Mouse (Mus musculus): ENCODE data around the gene Gm49342. TPM values are rescaled to one million over a fixed set of nuclear protein-coding genes. Genes with fewer than 3 reads are reported as not detected.

Gm49342 gene
- total RNA-seq, 1 experiment = 26.2 TPM

DNA sequence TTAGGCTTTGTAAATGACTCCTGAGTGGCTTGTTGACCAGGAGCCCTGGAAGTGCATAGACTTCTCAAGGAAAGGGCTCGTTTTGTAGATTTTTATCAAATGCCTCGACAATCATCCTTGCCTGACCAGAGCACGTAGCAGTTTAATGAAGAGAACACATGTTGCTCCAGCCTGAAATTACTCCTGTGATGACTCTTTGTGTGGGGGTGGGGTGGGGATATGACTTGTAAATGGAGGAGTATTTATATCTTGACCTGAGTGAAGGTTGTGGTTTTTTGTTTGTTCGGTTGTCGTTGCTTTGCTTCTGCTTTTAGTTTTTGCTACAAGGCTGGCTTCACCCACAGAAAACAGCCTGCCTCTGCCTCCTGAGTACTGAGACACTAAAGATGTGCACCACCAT, 37.5 kb downstream of the Gm49342 start:
- Histone ChIP-seq H3K9ac (ENCODE audit: insufficient read depth, low read depth, low read length, poor library complexity, severe bottlenecking) (no peak overlapping the region), H3K4me1 (ENCODE audit: control insufficient read depth in 2 of 2, insufficient read depth in 2 of 2, low read length in 2 of 2, poor library complexity in 1 of 2) (peaks cover 9 to 16% of the 10 kb centered on the region in 2 experiments), H3K36me3 (ENCODE audit: control insufficient read depth, insufficient read depth, low read length, poor library complexity, severe bottlenecking) (no peaks in the 10 kb centered on the region), H3K27ac (ENCODE audit: insufficient read depth, low read depth, low read length, poor library complexity, severe bottlenecking) (no peak overlapping the region), H3K4me3 (ENCODE audit: insufficient read depth in 1 of 2, low read depth in 1 of 2, low read length in 2 of 2, poor library complexity in 1 of 2, severe bottlenecking in 1 of 2) (no peak overlapping the region), H3K9me3 (ENCODE audit: control insufficient read depth, insufficient read depth, low read depth, low read length) (no peaks in the 10 kb centered on the region)
- DNase-seq (ENCODE audit: low read depth, low spot score) = no peak
- in situ Hi-C loops (cut with MboI; ENCODE audit: low sequenced_read_pairs in 2 of 2, unreplicated experiment in 2 of 2) = no loop called here
- no peak for TF ChIP-seq CHD2 (IDR thresholded peaks at IDR 0.05; ENCODE audit: low read depth, low read length)
- no peak for TF ChIP-seq HCFC1 (IDR thresholded peaks at IDR 0.05; ENCODE audit: borderline replicate concordance, insufficient read depth, low read length)

DNA sequence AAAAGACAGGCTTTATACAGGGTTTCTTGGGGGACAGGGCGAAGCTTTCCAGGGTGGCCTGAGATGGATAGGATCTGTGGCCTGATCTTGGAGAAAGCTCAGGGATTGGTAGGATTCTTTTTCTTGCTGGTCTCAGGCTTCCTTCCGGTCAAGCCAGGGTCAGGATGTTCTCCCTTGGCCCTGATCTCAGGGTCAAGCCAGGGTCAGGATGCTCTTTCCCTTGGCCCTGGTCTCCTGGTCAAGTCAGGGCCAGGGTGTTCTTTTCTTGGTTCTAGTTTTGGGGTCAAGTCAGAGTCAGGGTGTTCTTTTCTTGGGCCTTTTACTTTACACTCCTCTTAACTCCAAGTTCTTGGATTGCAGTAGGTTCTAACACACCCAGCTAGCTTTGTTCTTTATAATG, 43.4 kb downstream of the Gm49342 start:
- in situ Hi-C loops (cut with MboI; ENCODE audit: low sequenced_read_pairs in 2 of 2, unreplicated experiment in 2 of 2) = no loop called here
- DNase-seq (ENCODE audit: low read depth, low spot score) = no peak
- H3K4me1 ChIP-seq (ENCODE audit: control insufficient read depth in 2 of 2, insufficient read depth in 2 of 2, low read length in 2 of 2, poor library complexity in 1 of 2) = no peaks in the 10 kb centered on the region
- no peak overlapping the region for H3K9ac ChIP-seq (ENCODE audit: insufficient read depth, low read depth, low read length, poor library complexity, severe bottlenecking)
- no peak overlapping the region for H3K4me3 ChIP-seq (ENCODE audit: insufficient read depth in 1 of 2, low read depth in 1 of 2, low read length in 2 of 2, poor library complexity in 1 of 2, severe bottlenecking in 1 of 2)
- TF ChIP-seq HCFC1 (IDR thresholded peaks at IDR 0.05; ENCODE audit: borderline replicate concordance, insufficient read depth, low read length) (no peak), MAFK (IDR thresholded peaks at IDR 0.05; ENCODE audit: insufficient read depth, low read depth, low read length) (no peak), ZNF384 (IDR thresholded peaks at IDR 0.05; ENCODE audit: low read depth, low read length) (no peak), ZC3H11A (IDR thresholded peaks at IDR 0.05; ENCODE audit: borderline replicate concordance, low read depth, low read length) (no peak), CHD2 (IDR thresholded peaks at IDR 0.05; ENCODE audit: low read depth, low read length) (no peak)
- no peak overlapping the region for H3K27ac ChIP-seq (ENCODE audit: insufficient read depth, low read depth, low read length, poor library complexity, severe bottlenecking)
- no peaks in the 10 kb centered on the region for H3K36me3 ChIP-seq (ENCODE audit: control insufficient read depth, insufficient read depth, low read length, poor library complexity, severe bottlenecking)
- no peaks in the 10 kb centered on the region for H3K9me3 ChIP-seq (ENCODE audit: control insufficient read depth, insufficient read depth, low read depth, low read length)

DNA sequence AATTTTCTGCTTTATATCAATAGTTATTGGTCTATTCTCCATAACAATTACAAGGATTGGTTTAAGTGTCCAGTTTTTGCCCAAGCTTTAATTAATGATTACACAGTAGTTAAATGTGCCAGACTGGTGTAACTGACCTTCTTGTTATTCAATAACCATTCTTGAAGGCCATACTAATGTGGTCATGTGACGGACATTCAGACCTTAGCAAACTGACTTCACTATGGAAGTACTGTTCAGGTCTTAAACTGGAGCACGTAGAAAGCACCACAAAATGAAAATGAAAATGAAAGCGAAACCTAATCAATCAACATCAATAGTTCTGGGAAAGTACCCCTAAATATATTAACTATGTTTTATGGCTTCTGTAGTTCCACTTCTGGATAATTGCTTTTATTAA, 46.7 kb downstream of the Gm49342 start:
- Histone ChIP-seq H3K9ac (ENCODE audit: insufficient read depth, low read depth, low read length, poor library complexity, severe bottlenecking) (no peak overlapping the region), H3K27ac (ENCODE audit: insufficient read depth, low read depth, low read length, poor library complexity, severe bottlenecking) (no peak overlapping the region), H3K4me3 (ENCODE audit: insufficient read depth in 1 of 2, low read depth in 1 of 2, low read length in 2 of 2, poor library complexity in 1 of 2, severe bottlenecking in 1 of 2) (no peak overlapping the region), H3K4me1 (ENCODE audit: control insufficient read depth in 2 of 2, insufficient read depth in 2 of 2, low read length in 2 of 2, poor library complexity in 1 of 2) (no peaks in the 10 kb centered on the region), H3K9me3 (ENCODE audit: control insufficient read depth, insufficient read depth, low read depth, low read length) (no peaks in the 10 kb centered on the region), H3K36me3 (ENCODE audit: control insufficient read depth, insufficient read depth, low read length, poor library complexity, severe bottlenecking) (no peaks in the 10 kb centered on the region)
- in situ Hi-C loops (cut with MboI; ENCODE audit: low sequenced_read_pairs in 2 of 2, unreplicated experiment in 2 of 2) = no loop called here
- no peak for TF ChIP-seq ZC3H11A (IDR thresholded peaks at IDR 0.05; ENCODE audit: borderline replicate concordance, low read depth, low read length)
- no peak for TF ChIP-seq HCFC1 (IDR thresholded peaks at IDR 0.05; ENCODE audit: borderline replicate concordance, insufficient read depth, low read length)
- no peak for TF ChIP-seq ZNF384 (IDR thresholded peaks at IDR 0.05; ENCODE audit: low read depth, low read length)
- TF ChIP-seq CHD2 (IDR thresholded peaks at IDR 0.05; ENCODE audit: low read depth, low read length) = no peak
- TF ChIP-seq MAFK (IDR thresholded peaks at IDR 0.05; ENCODE audit: insufficient read depth, low read depth, low read length) = no peak
- no peak for DNase-seq (ENCODE audit: low read depth, low spot score)

DNA sequence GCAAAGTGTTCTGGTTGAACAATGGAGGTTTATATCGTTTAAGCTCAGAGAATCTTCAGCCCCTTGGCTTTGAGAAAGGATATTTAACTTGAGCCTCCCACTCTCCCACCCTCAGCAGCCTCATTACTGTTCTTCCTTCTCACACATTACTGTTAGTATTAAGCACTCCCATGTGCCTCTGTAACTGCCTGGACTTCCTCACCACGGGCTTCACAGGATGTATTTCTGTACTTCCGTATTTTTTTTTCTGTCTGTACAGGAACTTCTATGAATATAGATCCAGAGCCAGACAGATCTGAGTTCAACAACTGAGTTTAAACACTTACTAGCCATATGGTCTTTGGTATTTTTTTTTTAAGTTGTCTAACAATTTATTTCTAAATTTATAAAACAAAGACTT, 52.8 kb downstream of the Gm49342 start:
- H3K27ac ChIP-seq (ENCODE audit: insufficient read depth, low read depth, low read length, poor library complexity, severe bottlenecking) = no peak overlapping the region
- H3K4me1 ChIP-seq (ENCODE audit: control insufficient read depth in 2 of 2, insufficient read depth in 2 of 2, low read length in 2 of 2, poor library complexity in 1 of 2) = 0 out of 4 replicates have a peak, but pooled peaks cover 0 to 1% of the 10 kb centered on the region in 2 experiments
- no peak for DNase-seq (ENCODE audit: low read depth, low spot score)
- no peaks in the 10 kb centered on the region for H3K9me3 ChIP-seq (ENCODE audit: control insufficient read depth, insufficient read depth, low read depth, low read length)
- no peak overlapping the region for H3K4me3 ChIP-seq (ENCODE audit: insufficient read depth in 1 of 2, low read depth in 1 of 2, low read length in 2 of 2, poor library complexity in 1 of 2, severe bottlenecking in 1 of 2)
- TF ChIP-seq HCFC1 (IDR thresholded peaks at IDR 0.05; ENCODE audit: borderline replicate concordance, insufficient read depth, low read length) (no peak), ZNF384 (IDR thresholded peaks at IDR 0.05; ENCODE audit: low read depth, low read length) (no peak), ZC3H11A (IDR thresholded peaks at IDR 0.05; ENCODE audit: borderline replicate concordance, low read depth, low read length) (no peak), CHD2 (IDR thresholded peaks at IDR 0.05; ENCODE audit: low read depth, low read length) (no peak), MAFK (IDR thresholded peaks at IDR 0.05; ENCODE audit: insufficient read depth, low read depth, low read length) (no peak)
- in situ Hi-C loops (cut with MboI; ENCODE audit: low sequenced_read_pairs in 2 of 2, unreplicated experiment in 2 of 2) = no loop called here
- H3K36me3 ChIP-seq (ENCODE audit: control insufficient read depth, insufficient read depth, low read length, poor library complexity, severe bottlenecking) = no peaks in the 10 kb centered on the region
- no peak overlapping the region for H3K9ac ChIP-seq (ENCODE audit: insufficient read depth, low read depth, low read length, poor library complexity, severe bottlenecking)

DNA sequence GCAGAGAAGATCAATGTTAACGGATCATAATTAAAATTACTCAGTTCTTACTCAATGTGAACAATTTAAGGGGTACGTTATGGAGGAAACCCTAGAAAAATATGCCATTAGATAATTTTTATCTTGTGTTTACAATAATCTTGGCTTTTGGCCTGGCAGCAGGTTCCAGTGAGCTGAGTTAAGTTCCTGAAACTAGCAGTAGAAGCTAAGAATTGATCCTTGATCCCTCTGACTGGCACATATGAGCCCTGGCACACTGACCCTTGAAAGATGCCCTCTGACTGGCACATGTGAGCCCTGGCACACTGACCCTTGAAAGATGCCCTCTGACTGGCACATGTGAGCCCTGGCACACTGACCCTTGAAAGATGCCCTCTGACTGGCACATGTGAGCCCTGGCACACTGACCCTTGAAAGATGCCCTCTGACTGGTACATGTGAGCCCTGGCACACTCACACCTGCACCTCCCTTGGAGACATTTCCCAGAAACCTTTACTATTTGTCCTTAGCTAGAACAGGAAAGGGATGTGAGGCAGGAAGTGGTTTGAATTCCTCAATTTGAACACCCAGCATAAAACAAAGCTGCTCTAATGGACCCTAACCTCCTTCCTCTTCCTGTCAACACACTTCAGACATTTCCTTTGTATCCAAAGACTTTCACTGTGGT, 53.8 kb downstream of the Gm49342 start:
- TF ChIP-seq HCFC1 (IDR thresholded peaks at IDR 0.05; ENCODE audit: borderline replicate concordance, insufficient read depth, low read length) (no peak), ZNF384 (IDR thresholded peaks at IDR 0.05; ENCODE audit: low read depth, low read length) (no peak), ZC3H11A (IDR thresholded peaks at IDR 0.05; ENCODE audit: borderline replicate concordance, low read depth, low read length) (no peak), CHD2 (IDR thresholded peaks at IDR 0.05; ENCODE audit: low read depth, low read length) (no peak), MAFK (IDR thresholded peaks at IDR 0.05; ENCODE audit: insufficient read depth, low read depth, low read length) (no peak)
- in situ Hi-C loops (cut with MboI; ENCODE audit: low sequenced_read_pairs in 2 of 2, unreplicated experiment in 2 of 2) = no loop called here
- Histone ChIP-seq H3K9ac (ENCODE audit: insufficient read depth, low read depth, low read length, poor library complexity, severe bottlenecking) (no peak overlapping the region), H3K27ac (ENCODE audit: insufficient read depth, low read depth, low read length, poor library complexity, severe bottlenecking) (no peak overlapping the region), H3K36me3 (ENCODE audit: control insufficient read depth, insufficient read depth, low read length, poor library complexity, severe bottlenecking) (no peaks in the 10 kb centered on the region), H3K4me3 (ENCODE audit: insufficient read depth in 1 of 2, low read depth in 1 of 2, low read length in 2 of 2, poor library complexity in 1 of 2, severe bottlenecking in 1 of 2) (no peak overlapping the region), H3K4me1 (ENCODE audit: control insufficient read depth in 2 of 2, insufficient read depth in 2 of 2, low read length in 2 of 2, poor library complexity in 1 of 2) (0 out of 4 replicates have a peak, but pooled peaks cover 0 to 1% of the 10 kb centered on the region in 2 experiments), H3K9me3 (ENCODE audit: control insufficient read depth, insufficient read depth, low read depth, low read length) (no peaks in the 10 kb centered on the region)
- DNase-seq (ENCODE audit: low read depth, low spot score) = no peak
